Mouse (Mus musculus): ENCODE data around the gene Ffar3. TPM values are rescaled to one million over a fixed set of nuclear protein-coding genes. Genes with fewer than 3 reads are reported as not detected.

The Ffar3 gene
- polyA plus RNA-seq, 1 experiment from 2014 or later, result not detected

DNA sequence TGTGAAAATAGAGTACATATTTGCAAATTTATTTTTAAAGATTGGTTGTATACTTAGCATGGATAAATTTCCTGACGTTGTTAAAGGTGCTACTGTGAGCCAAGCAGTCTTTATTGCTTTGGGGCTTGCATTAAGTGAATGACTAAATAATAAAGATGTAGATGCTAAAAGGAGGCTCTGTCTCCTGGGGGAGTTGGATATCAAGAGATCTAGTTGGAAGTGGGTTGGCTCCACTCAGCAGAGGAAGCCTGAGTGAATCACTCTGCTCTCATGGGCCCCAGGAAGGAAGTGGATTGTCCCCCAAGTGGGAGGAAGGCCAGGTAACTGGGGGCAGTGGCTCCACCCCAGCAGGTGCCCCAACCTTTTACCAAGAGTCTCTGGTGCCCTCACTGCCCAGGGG lies 1.8 kb upstream of the Ffar3 start:
- H3K9me3 ChIP-seq (replicated peaks; ENCODE audit: control insufficient read depth, low read length), result no peaks in the 10 kb centered on the region
- no peaks in the 10 kb centered on the region for H3K36me3 ChIP-seq (ENCODE audit: control insufficient read depth, insufficient read depth, low read length)
- no peak overlapping the region for H3K9ac ChIP-seq (ENCODE audit: low read length)
- H3K4me1 ChIP-seq (ENCODE audit: control insufficient read depth, insufficient read depth, low read length), result no peaks in the 10 kb centered on the region
- no peaks in the 10 kb centered on the region for H3K27me3 ChIP-seq (replicated peaks; ENCODE audit: control insufficient read depth, insufficient read depth, low read length)
- no peak for DNase-seq (ENCODE audit: low spot score)
- no peak for ATAC-seq
- H3K4me3 ChIP-seq (ENCODE audit: low read depth, low read length), result no peak overlapping the region
- H3K27ac ChIP-seq (ENCODE audit: low read depth, low read length), result no peak overlapping the region
- H3K4me2 ChIP-seq (ENCODE audit: low read length), result no peak overlapping the region
- 93% methylated on average over 1 of the region's 1 CpGs for WGBS

DNA sequence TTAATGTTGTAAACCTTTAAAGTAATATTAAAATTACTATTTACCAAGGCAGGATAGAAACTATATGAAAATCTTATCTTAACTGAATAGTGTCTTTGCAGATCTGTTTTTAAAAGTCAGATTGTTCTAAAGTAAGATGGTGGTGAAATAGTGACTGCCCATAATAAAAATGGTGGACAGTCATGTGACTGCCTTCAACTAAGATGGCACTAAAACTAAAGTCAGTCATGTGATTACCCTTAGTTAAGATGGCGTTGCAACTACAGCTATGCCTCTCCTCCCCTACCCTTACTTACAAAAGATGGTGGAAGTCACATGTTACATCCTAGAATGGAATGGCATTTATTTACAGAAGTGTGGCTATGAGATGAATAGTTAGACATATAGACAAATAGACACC lies 4.6 kb downstream of the Ffar3 start:
- Histone ChIP-seq H3K4me3 (ENCODE audit: low read depth, low read length) (no peak overlapping the region), H3K9me3 (replicated peaks; ENCODE audit: control insufficient read depth, low read length) (no peaks in the 10 kb centered on the region), H3K4me1 (ENCODE audit: control insufficient read depth, insufficient read depth, low read length) (no peaks in the 10 kb centered on the region), H3K27ac (ENCODE audit: low read depth, low read length) (no peak overlapping the region), H3K27me3 (replicated peaks; ENCODE audit: control insufficient read depth, insufficient read depth, low read length) (no peaks in the 10 kb centered on the region), H3K4me2 (ENCODE audit: low read length) (no peak overlapping the region), H3K36me3 (ENCODE audit: control insufficient read depth, insufficient read depth, low read length) (no peaks in the 10 kb centered on the region), H3K9ac (ENCODE audit: low read length) (no peak overlapping the region)
- DNase-seq (ENCODE audit: low spot score), result no peak
- 83% methylated on average over 1 of the region's 1 CpGs for WGBS
- ATAC-seq, result no peak

DNA sequence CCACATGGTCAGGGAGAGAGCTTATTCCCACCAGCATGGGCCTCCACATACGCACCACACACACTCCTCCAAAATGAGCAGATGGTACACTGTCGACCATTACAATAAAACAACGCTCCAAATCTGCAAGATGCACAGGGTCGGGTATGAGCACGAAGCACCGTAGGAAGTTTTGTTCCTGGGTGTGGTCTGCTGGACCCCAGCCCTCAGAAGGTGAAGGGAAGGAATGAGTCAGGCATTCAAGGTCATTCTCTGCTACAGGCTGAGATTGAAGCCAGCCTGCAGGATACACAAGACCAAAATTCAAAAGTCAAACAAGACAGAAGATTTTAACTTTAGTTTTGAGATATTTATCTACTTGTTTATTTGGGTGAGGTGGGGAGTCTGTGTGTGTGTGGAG lies 8.0 kb downstream of the Ffar3 start:
- whole genome bisulfite sequencing, result 82% methylated on average over 6 of the region's 6 CpGs
- Histone ChIP-seq H3K4me3 (ENCODE audit: low read depth, low read length) (no peak overlapping the region), H3K4me2 (ENCODE audit: low read length) (no peak overlapping the region), H3K36me3 (ENCODE audit: control insufficient read depth, insufficient read depth, low read length) (no peaks in the 10 kb centered on the region), H3K27me3 (replicated peaks; ENCODE audit: control insufficient read depth, insufficient read depth, low read length) (no peaks in the 10 kb centered on the region), H3K4me1 (ENCODE audit: control insufficient read depth, insufficient read depth, low read length) (no peaks in the 10 kb centered on the region), H3K9me3 (replicated peaks; ENCODE audit: control insufficient read depth, low read length) (no peaks in the 10 kb centered on the region), H3K9ac (ENCODE audit: low read length) (no peak overlapping the region), H3K27ac (ENCODE audit: low read depth, low read length) (no peak overlapping the region)
- no peak for DNase-seq (ENCODE audit: low spot score)
- no peak for ATAC-seq

DNA sequence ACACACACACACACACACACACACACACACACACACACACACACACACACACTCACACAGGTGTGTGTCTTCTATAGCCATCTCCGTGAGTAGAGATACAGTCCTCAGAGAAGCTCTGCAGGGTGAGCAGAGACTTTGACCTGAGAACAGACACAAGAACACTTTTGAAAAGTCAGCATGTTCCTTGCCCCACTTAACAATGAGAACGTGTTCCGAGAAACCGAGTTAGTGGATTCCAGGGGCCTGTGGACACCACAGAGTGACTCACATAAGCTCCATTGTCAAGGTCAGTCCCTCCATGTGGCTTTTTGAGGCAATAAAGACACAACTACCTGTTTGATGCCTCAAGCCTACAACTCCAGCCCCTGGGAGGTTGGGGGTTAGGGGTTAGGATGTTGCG lies 8.6 kb downstream of the Ffar3 start:
- DNase-seq (ENCODE audit: low spot score) (no peak), ATAC-seq (no peak)
- Histone ChIP-seq H3K9ac (ENCODE audit: low read length) (no peak overlapping the region), H3K27me3 (replicated peaks; ENCODE audit: control insufficient read depth, insufficient read depth, low read length) (no peaks in the 10 kb centered on the region), H3K9me3 (replicated peaks; ENCODE audit: control insufficient read depth, low read length) (no peaks in the 10 kb centered on the region), H3K4me1 (ENCODE audit: control insufficient read depth, insufficient read depth, low read length) (no peaks in the 10 kb centered on the region), H3K36me3 (ENCODE audit: control insufficient read depth, insufficient read depth, low read length) (no peaks in the 10 kb centered on the region), H3K4me3 (ENCODE audit: low read depth, low read length) (no peak overlapping the region), H3K4me2 (ENCODE audit: low read length) (no peak overlapping the region), H3K27ac (ENCODE audit: low read depth, low read length) (no peak overlapping the region)
- WGBS, result 69% methylated on average over 5 of the region's 5 CpGs

DNA sequence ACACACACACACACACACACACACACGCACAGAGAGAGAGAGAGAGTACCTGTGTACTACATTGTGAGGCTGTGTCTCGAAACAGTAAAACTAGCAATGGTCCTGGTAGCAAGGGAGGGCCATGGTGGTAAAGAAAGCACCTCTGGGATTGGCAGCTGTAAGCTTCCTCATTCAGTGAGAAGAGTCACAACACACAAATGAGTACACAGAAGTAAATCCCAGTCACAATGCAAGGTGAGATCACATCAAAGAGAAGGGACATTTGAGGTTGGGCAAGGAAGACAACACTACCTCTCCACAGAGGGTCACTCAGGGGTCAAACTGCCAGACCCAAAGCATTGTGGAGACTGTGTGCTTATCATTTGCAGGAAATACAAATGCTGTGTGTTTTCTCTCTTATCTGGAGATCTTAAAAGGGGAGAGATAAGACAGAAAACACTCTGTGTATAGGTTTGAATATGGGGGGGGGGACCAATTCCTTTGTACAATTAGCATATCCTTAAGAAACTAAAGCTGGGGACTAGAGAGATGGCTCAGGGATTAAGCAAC lies 9.4 kb downstream of the Ffar3 start:
- WGBS, result 70% methylated on average over 2 of the region's 2 CpGs
- ATAC-seq (no peak), DNase-seq (ENCODE audit: low spot score) (no peak)
- Histone ChIP-seq H3K4me1 (ENCODE audit: control insufficient read depth, insufficient read depth, low read length) (no peaks in the 10 kb centered on the region), H3K9me3 (replicated peaks; ENCODE audit: control insufficient read depth, low read length) (no peaks in the 10 kb centered on the region), H3K27ac (ENCODE audit: low read depth, low read length) (no peak overlapping the region), H3K9ac (ENCODE audit: low read length) (no peak overlapping the region), H3K4me2 (ENCODE audit: low read length) (no peak overlapping the region), H3K4me3 (ENCODE audit: low read depth, low read length) (no peak overlapping the region), H3K36me3 (ENCODE audit: control insufficient read depth, insufficient read depth, low read length) (no peaks in the 10 kb centered on the region), H3K27me3 (replicated peaks; ENCODE audit: control insufficient read depth, insufficient read depth, low read length) (no peaks in the 10 kb centered on the region)

DNA sequence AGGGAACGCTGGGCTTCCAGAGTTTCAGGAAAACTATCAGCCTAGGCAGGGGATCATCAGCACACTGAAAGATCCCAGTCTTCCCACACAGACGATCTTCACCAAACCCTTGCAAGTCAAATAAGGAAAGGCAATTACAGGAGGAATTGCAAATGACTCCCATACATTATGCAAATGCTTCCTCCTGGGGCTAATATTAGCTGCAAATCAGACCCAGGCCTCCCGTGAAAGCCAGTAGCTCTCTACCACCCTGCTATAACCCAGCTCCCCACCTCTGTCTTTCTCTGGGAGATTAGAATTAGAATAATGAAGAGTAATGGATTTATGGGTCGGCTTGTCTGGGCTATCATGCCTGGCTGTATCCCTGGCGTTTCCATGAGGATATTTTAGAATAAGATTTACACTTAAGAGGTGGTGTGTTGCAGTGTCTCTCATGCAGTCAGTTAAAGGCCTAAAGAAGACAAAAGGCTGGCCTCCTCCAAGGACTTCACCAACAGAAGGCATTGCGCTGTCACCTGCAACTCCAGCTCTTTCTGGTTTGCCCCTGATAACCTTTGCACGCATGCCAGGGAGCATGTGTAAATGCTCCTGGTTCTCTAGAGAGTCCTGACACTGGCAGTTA lies 11.2 kb downstream of the Ffar3 start:
- Histone ChIP-seq H3K36me3 (ENCODE audit: control insufficient read depth, insufficient read depth, low read length) (no peaks in the 10 kb centered on the region), H3K4me1 (ENCODE audit: control insufficient read depth, insufficient read depth, low read length) (no peaks in the 10 kb centered on the region), H3K4me2 (ENCODE audit: low read length) (no peak overlapping the region), H3K9ac (ENCODE audit: low read length) (no peak overlapping the region), H3K4me3 (ENCODE audit: low read depth, low read length) (no peak overlapping the region), H3K27ac (ENCODE audit: low read depth, low read length) (peak overlapping the region; percentile 29), H3K27me3 (replicated peaks; ENCODE audit: control insufficient read depth, insufficient read depth, low read length) (no peaks in the 10 kb centered on the region), H3K9me3 (replicated peaks; ENCODE audit: control insufficient read depth, low read length) (no peaks in the 10 kb centered on the region)
- no peak for ATAC-seq
- WGBS, result 45% methylated on average over 7 of the region's 7 CpGs
- DNase-seq (ENCODE audit: low spot score), result peak; percentile 30

DNA sequence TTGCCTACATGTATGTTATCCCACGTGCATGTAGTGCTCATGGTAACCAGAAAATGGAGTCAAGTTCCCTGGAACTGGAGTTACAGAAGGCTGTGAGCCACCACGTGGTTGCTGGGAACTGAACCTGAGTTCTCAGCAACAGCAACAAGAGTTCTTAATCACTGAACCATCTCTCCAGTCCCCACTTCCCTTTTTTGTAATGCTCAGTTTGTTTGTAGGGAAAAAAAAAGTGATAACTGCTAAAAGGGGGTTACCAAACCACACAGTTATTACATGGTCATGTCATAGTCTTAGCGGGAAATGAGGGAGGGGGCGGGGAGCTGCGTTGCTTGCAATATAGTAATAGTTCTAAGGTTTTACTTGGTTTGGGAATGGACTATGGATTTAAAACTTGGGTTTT lies 13.9 kb downstream of the Ffar3 start:
- no peak overlapping the region for H3K9ac ChIP-seq (ENCODE audit: low read length)

DNA sequence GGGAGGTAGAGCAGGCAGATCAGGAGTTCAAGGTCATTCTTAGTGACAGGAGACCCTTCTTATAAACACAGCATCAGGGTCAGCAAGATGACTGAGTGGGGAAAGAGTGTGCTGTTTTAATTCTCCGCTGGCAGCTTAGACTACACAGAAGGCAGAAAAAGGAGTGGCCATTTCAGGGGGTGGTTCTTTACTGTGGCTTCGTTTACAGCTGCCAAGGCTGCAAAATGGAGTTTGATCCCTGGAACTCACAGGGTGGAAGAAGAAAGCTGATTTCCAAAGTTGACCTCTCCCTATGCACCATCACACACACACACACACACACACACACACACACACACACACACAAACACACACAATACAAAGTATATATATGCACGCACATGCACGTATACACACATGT lies 14.6 kb downstream of the Ffar3 start:
- Histone ChIP-seq H3K4me2 (ENCODE audit: low read length) (no peak overlapping the region), H3K9ac (ENCODE audit: low read length) (no peak overlapping the region)
- 80% methylated on average over 4 of the region's 4 CpGs for WGBS

More for the DNA sequence above, 13.9 kb downstream of the Ffar3 start:
- H3K4me1 ChIP-seq (ENCODE audit: control insufficient read depth, insufficient read depth, low read length), result no peaks in the 10 kb centered on the region
- H3K36me3 ChIP-seq (ENCODE audit: control insufficient read depth, insufficient read depth, low read length), result no peaks in the 10 kb centered on the region
- no peak overlapping the region for H3K4me2 ChIP-seq (ENCODE audit: low read length)
- H3K4me3 ChIP-seq (ENCODE audit: low read depth, low read length), result no peak overlapping the region
- H3K27ac ChIP-seq (ENCODE audit: low read depth, low read length), result no peak overlapping the region
- DNase-seq (ENCODE audit: low spot score), result no peak
- H3K27me3 ChIP-seq (replicated peaks; ENCODE audit: control insufficient read depth, insufficient read depth, low read length), result no peaks in the 10 kb centered on the region
- H3K9me3 ChIP-seq (replicated peaks; ENCODE audit: control insufficient read depth, low read length), result no peaks in the 10 kb centered on the region
- ATAC-seq, result no peak
- WGBS, result 79% methylated on average over 5 of the region's 5 CpGs

DNA sequence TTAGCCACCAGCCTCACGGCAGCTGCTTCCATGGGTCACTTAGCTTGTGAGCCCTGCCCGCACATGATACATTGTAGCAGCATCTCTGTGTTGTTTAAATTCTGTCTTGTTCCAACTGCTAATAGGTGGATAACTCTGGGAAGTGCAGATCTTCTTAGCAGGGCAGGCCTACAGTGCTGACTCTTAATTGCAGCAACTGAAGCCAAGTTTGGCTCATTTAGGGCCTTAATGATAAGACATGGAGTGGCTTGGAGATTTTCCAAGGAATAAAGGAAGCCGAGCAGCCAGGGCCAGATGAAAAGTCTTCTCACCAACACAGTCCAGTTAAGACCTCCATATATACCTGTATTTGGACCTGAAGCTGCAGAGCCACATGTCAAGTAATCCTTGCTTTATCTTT lies 15.7 kb downstream of the Ffar3 start:
- H3K4me1 ChIP-seq (ENCODE audit: control insufficient read depth, insufficient read depth, low read length), result no peaks in the 10 kb centered on the region
- ATAC-seq (no peak), DNase-seq (ENCODE audit: low spot score) (peak; percentile 19)
- 61% methylated on average over 3 of the region's 3 CpGs for WGBS
- H3K4me2 ChIP-seq (ENCODE audit: low read length), result no peak overlapping the region
- H3K27me3 ChIP-seq (replicated peaks; ENCODE audit: control insufficient read depth, insufficient read depth, low read length), result no peaks in the 10 kb centered on the region
- no peaks in the 10 kb centered on the region for H3K9me3 ChIP-seq (replicated peaks; ENCODE audit: control insufficient read depth, low read length)
- no peaks in the 10 kb centered on the region for H3K36me3 ChIP-seq (ENCODE audit: control insufficient read depth, insufficient read depth, low read length)
- no peak overlapping the region for H3K9ac ChIP-seq (ENCODE audit: low read length)
- no peak overlapping the region for H3K27ac ChIP-seq (ENCODE audit: low read depth, low read length)
- H3K4me3 ChIP-seq (ENCODE audit: low read depth, low read length), result no peak overlapping the region

More for the DNA sequence above, 14.6 kb downstream of the Ffar3 start:
- no peaks in the 10 kb centered on the region for H3K9me3 ChIP-seq (replicated peaks; ENCODE audit: control insufficient read depth, low read length)
- no peaks in the 10 kb centered on the region for H3K27me3 ChIP-seq (replicated peaks; ENCODE audit: control insufficient read depth, insufficient read depth, low read length)
- no peaks in the 10 kb centered on the region for H3K36me3 ChIP-seq (ENCODE audit: control insufficient read depth, insufficient read depth, low read length)
- DNase-seq (ENCODE audit: low spot score), result no peak
- no peak overlapping the region for H3K27ac ChIP-seq (ENCODE audit: low read depth, low read length)
- no peaks in the 10 kb centered on the region for H3K4me1 ChIP-seq (ENCODE audit: control insufficient read depth, insufficient read depth, low read length)
- ATAC-seq, result no peak
- no peak overlapping the region for H3K4me3 ChIP-seq (ENCODE audit: low read depth, low read length)

Data from forebrain, embryonic 14.5 days (tissue).